Mouse (Mus musculus) ES-CJ7 (cell line): ENCODE results near the gene Zfp663.

Experiments used
- DNase-seq: peaks from one replicate; pipeline ENCODE4 v3.0.0; 2011; ENCODE audit warnings: low read depth, low spot score

Gene Zfp663

GRCm38 (mm10) chr2:165370348-165370747, 1.8 kb upstream of the Zfp663 start:
- no peak for DNase-seq

- DNase-seq = peak; percentile 73
Measured at GRCm38 (mm10) chr2:165367868-165368439, 575 bp downstream of the Zfp663 start.

GRCm38 (mm10) chr2:165367047-165367520, 1.4 kb downstream of the Zfp663 start:
- DNase-seq = peak; percentile 33

GRCm38 (mm10) chr2:165364334-165365091, 4.0 kb downstream of the Zfp663 start:
- DNase-seq = peak; percentile 64

DNA sequence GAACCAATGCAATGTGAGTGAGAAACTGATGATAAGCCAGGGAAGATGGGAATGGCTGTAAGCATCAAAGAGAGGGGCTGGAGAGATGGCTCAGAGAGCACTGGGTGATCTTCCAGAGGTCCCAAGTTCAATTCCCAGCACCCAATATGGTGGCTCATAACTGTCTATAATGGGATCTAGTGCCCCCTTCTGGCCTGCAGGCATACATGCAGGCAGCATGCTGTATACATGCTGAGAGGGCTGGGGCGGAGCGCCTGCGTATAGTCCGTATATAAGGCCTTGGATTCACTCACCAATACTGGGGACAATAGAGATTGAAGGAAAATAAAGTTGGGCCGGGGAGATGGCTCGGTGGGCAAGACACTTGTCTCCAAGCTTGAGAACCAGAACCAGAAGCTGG, 5.2 kb downstream of the Zfp663 start:
- peak; percentile 41 for DNase-seq

DNA sequence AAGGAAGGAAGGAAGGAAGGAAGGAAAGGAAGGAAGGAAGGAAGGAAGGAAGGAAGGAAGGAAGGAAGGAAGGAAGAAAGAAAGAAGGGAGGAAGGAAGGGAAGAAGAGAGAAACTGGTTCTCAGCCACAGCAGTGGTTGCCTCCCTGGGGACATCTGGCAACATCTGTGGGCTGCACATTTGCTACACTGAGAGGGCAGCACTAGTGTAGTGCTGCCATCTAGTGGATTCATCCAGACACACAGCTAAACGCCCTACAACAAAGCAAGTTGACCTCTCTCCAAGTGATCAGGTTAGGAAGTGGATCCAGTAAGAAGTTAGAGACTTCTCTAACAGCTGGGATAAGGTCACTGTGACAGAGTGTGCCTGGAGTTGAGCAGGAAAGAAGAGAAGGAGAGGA, 7.7 kb downstream of the Zfp663 start:
- peak; percentile 81 for DNase-seq

DNA sequence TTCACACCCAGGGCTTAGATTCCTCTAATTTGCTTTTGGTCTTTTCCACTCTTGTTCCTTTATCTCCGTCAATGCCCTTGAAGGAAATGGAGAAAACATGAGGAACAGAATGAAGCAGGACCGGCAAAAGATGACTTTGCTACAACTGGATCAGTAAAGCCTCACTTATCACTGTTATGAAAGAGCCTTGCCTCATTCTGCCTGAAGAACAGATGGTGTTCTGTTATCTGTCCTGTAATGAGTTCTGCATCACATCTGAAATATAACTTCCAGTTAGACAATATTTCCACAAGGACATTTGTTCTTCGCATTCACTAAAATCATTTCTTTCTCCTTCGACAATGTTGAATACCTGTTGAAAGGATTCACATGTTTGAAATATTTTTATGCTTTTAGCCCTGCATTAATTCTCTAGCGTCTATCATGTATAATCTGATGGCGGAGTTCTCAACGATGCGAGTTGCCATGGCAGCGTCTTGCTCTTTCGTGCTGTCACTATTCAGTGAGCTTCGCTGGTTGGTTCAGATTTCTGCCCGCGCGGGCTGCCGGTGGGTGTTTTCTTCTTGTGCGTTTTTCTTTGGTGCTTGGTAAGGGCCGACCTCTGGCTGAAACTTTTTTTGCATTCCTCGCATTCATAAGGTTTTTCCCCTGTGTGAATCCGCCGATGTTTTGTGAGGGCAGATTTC, 16.6 kb downstream of the Zfp663 start:
- DNase-seq = no peak

DNA sequence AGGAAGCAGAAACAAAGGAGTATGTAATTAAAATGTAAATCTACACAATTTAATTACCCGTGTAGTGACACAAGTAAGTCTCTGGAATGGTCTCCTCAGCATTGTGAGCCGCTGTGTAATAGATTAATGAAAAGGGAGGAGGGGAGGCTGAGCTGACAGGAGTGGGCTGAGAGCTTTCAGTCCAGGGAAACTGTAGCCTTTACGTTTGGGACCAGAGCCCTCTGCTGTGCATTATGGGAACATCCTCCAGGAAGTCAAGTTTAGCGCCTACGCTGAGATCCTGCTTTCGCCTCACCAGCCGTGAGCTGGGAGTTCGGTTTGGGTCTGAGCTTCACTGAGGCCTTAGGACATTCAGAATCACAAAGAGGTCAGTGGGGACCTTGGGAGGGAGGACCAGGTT, 19.1 kb downstream of the Zfp663 start:
- peak; percentile 63 for DNase-seq

GRCm38 (mm10) chr2:165346180-165346579, 22.3 kb downstream of the Zfp663 start:
- DNase-seq = no peak

GRCm38 (mm10) chr2:165337191-165337590, 31.3 kb downstream of the Zfp663 start:
- peak; percentile 57 for DNase-seq

DNA sequence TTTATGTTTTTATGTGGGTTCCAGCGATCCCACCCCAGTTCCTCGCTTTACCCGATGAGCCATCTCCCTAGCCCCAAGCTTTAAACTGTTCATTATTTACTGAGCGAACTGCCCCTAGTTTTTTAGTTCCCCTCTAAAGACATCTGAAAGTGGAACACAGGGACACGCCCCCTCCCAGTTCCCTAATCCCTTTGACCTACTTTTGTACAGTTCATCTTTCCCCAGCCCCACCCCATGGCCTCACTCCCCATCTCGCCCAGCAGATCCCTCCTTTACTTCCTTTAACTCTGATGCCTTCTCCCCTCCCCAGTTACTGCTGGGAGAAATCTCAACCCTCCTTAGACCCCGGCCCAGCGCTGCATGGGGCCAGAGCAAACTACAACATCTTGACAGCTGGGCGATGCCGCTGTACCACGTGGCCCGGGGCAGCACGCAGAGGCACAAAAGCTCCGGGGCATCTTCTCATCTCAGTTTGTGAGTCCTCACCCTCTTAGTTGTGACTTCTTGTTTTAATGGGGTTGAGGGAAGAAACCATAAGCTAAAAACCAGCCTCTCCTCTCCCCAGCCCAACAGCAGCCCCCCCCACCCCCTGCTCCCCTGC, 35.8 kb downstream of the Zfp663 start:
- DNase-seq = no peak

GRCm38 (mm10) chr2:165329703-165330102, 38.8 kb downstream of the Zfp663 start:
- no peak for DNase-seq

DNA sequence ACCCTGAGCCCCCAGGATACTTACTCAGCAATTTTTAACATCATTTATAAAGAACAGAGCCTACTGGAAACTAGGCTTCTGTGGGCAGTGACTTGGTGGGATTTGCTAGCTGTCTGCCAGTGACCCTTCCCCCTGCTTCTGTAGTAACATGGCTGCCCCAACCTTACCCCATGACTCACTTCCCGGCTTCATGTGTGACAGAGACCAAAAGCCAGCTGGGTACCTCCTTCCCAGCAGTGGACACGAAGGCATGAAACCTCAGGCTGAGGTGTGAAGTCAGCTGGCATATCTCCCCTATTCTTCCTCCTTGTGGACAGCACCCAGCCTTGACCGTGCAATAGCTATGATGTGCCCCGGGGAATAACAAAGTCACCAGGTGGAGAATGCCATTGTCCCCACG, 39.8 kb downstream of the Zfp663 start:
- no peak for DNase-seq

DNA sequence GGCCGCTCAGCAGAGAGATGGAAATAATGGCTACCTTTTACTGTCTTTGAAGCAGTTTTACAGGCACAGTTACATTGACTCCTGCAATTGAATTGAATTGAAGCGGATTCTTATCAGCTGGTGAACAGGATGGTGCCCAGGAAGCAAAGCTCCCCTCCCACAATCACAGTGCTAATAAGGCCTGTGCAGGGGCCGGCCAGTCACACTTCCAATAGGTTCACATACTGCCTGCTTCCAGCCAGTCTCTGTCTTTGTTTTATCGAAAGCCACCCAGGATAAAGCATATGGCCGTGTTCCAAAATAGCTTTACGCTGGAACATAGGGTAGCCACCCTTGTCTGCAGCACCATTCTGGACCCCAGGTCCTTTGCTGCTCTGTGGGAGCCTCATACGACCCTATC, 41.1 kb downstream of the Zfp663 start:
- no peak for DNase-seq

DNA sequence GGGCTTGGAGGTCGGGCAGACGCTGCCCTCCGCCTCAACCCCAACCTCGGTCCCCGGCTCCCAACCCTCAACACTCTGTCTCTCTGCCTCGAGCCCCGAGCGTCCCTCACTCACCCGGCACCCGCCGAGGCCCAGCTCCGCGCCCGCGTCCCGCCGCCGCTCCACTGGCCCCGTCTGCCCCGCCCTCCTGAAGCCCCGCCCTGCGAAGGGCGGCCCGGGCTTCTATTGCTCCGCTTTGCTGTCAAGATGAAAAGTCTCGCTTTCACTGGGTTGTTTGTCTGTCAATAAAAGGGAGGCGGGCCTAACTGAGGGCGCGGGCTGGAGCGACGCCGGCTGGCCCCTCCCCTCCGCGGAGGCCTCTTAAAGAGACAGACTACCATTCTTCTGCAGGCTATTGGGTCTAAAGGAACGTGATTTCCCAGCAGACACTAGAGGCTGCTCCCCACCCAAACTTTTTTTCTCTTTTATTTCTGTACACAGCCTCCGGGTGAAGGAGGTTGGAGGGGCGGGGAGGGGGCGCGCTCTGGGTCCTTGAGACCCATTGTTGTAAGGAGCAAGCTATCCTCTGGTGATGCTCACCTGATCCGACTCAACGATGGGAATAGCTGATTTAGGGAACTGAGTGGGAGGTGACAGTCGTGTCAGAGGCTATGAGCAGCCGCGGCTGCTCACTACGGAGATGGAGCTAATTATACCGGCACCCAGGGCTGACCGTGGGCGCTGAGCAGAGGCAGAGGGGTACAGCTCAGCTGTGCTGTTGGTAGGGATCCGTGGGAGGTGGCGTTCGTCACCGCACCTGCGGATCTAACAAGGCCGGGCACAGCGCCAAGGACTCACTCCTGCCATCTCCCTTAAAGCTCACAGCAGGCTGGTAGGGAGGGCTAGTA, 42.0 kb downstream of the Zfp663 start, which contains the start of gene Elmo2:
Gene Elmo2 (minus strand): TSS at position 176 of the 887 bp plus-strand sequence.
- DNase-seq = peak; percentile 97

DNA sequence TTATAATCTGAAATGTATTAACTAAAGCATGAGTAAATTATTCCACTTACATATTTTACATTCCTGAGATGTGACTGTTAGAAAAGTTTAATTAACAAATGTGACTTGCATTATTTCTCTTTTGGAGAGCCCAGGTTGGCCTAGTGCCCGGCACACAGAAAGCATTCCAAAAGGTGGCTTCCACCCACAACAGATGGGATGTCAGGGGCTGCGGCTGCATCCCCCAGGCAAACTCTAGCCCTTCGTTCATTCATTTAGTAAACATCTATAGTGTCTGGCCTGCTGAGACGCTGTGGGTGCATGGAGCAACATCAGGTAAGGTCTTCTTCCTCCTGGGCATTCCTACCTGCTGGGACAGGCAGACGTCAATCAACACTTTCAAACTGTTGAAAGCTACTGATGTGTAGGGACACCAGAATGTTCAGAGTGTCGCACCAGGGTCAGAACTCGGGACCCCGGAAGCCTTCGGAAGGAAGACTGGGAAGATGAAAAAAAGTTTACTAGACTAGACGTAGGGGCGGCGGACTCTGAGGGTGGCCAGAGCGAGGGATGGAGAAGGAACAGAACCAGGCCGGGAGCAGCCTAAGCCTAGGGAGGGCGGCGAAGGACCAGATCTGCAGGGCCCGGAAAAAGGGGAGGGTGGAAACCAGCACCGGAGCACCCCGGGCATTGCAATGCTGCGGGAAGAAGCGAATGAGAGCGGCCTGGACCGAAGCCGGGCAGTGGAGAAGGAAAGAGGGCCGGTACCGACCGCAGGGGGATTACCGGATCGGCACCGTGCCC, 42.8 kb downstream of the Zfp663 start:
- DNase-seq = no peak

- DNase-seq = no peak
Measured at GRCm38 (mm10) chr2:165323928-165324327, 44.6 kb downstream of the Zfp663 start.

DNA sequence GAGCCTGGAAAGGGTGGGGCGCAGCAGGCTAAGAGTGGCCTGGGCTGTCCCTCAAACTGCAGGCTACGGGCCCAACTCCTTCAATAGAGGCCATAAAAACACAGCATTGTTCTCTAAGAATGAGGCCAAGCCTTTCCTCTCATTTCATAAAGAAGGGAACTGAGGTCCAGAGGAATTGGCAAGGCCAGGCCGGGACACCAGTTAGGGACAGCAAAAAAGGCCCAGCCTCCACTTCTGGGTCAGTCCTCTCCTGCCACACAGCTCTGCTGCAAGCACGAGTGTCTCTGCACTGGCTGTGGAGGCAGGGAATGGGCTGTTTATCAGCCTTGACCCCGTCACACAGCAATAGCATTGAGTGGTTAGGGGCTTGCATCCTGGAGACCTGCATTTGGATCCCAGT, 45.0 kb downstream of the Zfp663 start:
- no peak for DNase-seq

GRCm38 (mm10) chr2:165321981-165322735, 46.4 kb downstream of the Zfp663 start:
- no peak for DNase-seq
